Mouse (Mus musculus) liver, embryonic 14.5 days (tissue): ENCODE measurements around the gene Rasa4.

Experiments
- CTCF ChIP-seq: IDR thresholded peaks from 2 replicates; pipeline ENCODE4 v1.5.1; 2016; ENCODE audit warnings: antibody characterized with exemption, low read depth, control low read depth
- EP300 ChIP-seq: IDR thresholded peaks from 2 replicates; pipeline ENCODE4 v1.6.1; 2016; ENCODE audit warnings: antibody characterized with exemption, low read depth

DNA sequence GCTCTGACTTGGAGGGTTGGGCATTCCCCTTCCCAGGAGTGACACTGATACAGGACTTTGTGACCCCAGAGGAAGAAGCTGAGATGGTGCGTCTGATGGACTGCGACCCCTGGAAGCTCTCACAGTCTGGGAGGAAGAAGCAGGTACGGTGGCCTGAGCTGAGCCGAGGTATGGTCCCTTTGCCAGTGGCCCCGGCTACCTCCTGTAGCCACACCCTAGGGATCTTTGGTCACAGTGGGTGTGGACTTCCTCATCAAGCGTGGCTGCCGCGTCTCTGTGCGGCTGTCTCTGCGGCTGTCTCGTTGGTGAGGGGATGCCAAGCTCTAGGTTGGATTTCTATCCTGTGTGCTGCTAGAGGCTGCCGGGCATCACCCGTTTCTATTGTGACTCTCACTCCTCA, 55.7 kb downstream of the Rasa4 start:
- TF ChIP-seq CTCF, result no peak
- no peak for TF ChIP-seq EP300
